ENCODE assay signal across 8 mouse cellular contexts in the genomic region with DNA sequence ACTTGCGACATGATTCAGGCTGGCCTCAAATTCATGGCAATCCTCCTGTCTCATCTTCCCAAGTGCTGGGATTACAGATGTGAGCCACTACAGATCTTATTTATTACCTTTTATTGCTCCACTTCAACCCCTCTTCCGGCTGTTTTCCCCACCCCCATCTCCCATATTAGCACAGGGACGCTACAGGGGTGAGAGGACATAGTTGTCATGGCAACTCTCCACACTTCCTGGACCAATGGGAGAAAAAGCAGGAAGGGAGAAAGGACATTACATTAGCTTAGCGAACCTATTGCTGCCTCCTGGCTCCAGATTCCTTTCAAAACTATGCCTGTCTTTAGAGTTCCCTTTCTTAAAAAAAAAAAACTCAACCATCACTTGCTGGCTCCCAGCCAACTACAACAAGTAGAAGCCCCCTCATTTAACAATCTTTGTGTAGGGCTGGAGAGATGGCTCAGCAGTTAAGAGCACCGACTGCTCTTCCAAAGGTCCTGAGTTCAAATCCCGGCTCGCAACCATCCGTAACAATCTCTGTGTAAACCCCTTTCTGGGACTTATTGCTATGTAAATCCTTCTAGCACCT. TPM values are rescaled to one million over a fixed set of nuclear protein-coding genes. Genes with fewer than 3 reads are reported as not detected.
DNase-seq lines count a peak whose midpoint lies in the region; ATAC-seq lines count a peak whose summit lies in the region.

No protein-coding gene starts in this region.

- H3K9ac ChIP-seq in heart, embryonic 16.5 days (ENCODE audit: low read length) = no peak overlapping the region
- peak overlapping the region; percentile 67 for H3K9ac ChIP-seq in hindbrain, embryonic 13.5 days
- peak overlapping the region; percentile 34; the same call in 1 of the 2 replicates for H3K9ac ChIP-seq in midbrain, embryonic 14.5 days (replicated peaks; ENCODE audit: low read length)

- ATAC-seq in heart, embryonic 16.5 days (replicated peaks; ENCODE audit: extremely low read depth, insufficient read depth, low FRiP score) = no peak
- no peak for ATAC-seq in hindbrain, embryonic 13.5 days (ENCODE audit: low FRiP score)
- no peak for ATAC-seq in midbrain, embryonic 14.5 days (ENCODE audit: low FRiP score, low TSS enrichment)

- peaks cover 5% of the 10 kb centered on the region for H3K27me3 ChIP-seq in heart, embryonic 16.5 days (ENCODE audit: control insufficient read depth, insufficient read depth, low read length)
- peaks cover 23% of the 10 kb centered on the region for H3K27me3 ChIP-seq in hindbrain, embryonic 13.5 days
- H3K27me3 ChIP-seq in midbrain, embryonic 14.5 days (ENCODE audit: control insufficient read depth, insufficient read depth, low read length) = no peaks in the 10 kb centered on the region

- peak overlapping the region; percentile 40; the same call in 1 of the 2 replicates for H3K4me3 ChIP-seq in heart, embryonic 16.5 days (ENCODE audit: low read length)
- peak overlapping the region; percentile 39 for H3K4me3 ChIP-seq in hindbrain, embryonic 13.5 days
- peak overlapping the region; percentile 30 for H3K4me3 ChIP-seq in midbrain, embryonic 14.5 days (replicated peaks; ENCODE audit: low read depth, low read length)

- H3K27ac ChIP-seq in heart, embryonic 16.5 days (ENCODE audit: low read length) = no peak overlapping the region
- 0 out of 2 replicates have a peak overlapping the region, but pooled peaks have one; percentile 12 for H3K27ac ChIP-seq in hindbrain, embryonic 13.5 days
- H3K27ac ChIP-seq in midbrain, embryonic 14.5 days (replicated peaks; ENCODE audit: low read depth, low read length) = no peak overlapping the region

- H3K36me3 ChIP-seq in heart, embryonic 16.5 days (ENCODE audit: control insufficient read depth, insufficient read depth) = no peaks in the 10 kb centered on the region
- H3K36me3 ChIP-seq in hindbrain, embryonic 13.5 days = no peaks in the 10 kb centered on the region
- no peaks in the 10 kb centered on the region for H3K36me3 ChIP-seq in midbrain, embryonic 14.5 days (ENCODE audit: control insufficient read depth, insufficient read depth, low read length)

- H3K9me3 ChIP-seq in heart, embryonic 16.5 days (replicated peaks; ENCODE audit: control insufficient read depth, low read length) = no peaks in the 10 kb centered on the region
- no peaks in the 10 kb centered on the region for H3K9me3 ChIP-seq in hindbrain, embryonic 13.5 days
- no peaks in the 10 kb centered on the region for H3K9me3 ChIP-seq in midbrain, embryonic 14.5 days (ENCODE audit: control insufficient read depth, low read length)

- 19% methylated on average over 8 of the region's 8 CpGs for WGBS in heart, embryonic 16.5 days
- WGBS in hindbrain, embryonic 13.5 days = 14% methylated on average over 8 of the region's 8 CpGs
- WGBS in midbrain, embryonic 14.5 days = 15% methylated on average over 8 of the region's 8 CpGs

- H3K4me2 ChIP-seq in heart, embryonic 16.5 days (ENCODE audit: low read depth, low read length) = peak overlapping the region; percentile 68
- H3K4me2 ChIP-seq in hindbrain, embryonic 13.5 days = peak overlapping the region; percentile 71
- H3K4me2 ChIP-seq in midbrain, embryonic 14.5 days (ENCODE audit: low read length) = peak overlapping the region; percentile 64

- peaks cover 17% of the 10 kb centered on the region for H3K4me1 ChIP-seq in heart, embryonic 16.5 days (ENCODE audit: control insufficient read depth, insufficient read depth, low read length)
- H3K4me1 ChIP-seq in hindbrain, embryonic 13.5 days (replicated peaks) = peaks cover 47% of the 10 kb centered on the region
- H3K4me1 ChIP-seq in midbrain, embryonic 14.5 days (ENCODE audit: control insufficient read depth, insufficient read depth, low read length) = peaks cover 30% of the 10 kb centered on the region

- no peak for DNase-seq in heart, postnatal 4 days
- peak; percentile 57 for DNase-seq in brain, adult 2 months (ENCODE audit: low read depth, low spot score)
- peak; percentile 73 for DNase-seq in midbrain, embryonic 14.5 days
- DNase-seq in layer of hippocampus, adult 9-11 months = no peak
- no peak for DNase-seq in urinary bladder, postnatal 36 days (ENCODE audit: low spot score in 2 of 2)
- no peak for DNase-seq in adrenal gland, postnatal 4 days (ENCODE audit: low spot score in 2 of 2)

RNA-seq across cellular contexts. Expression of gene Kcnip2, which starts 3.1 kb away (rescaled TPM):
- 16.6 and 17.9 TPM in 2 replicates for polyA plus RNA-seq in heart, embryonic 16.5 days (2015; fragmentation: Nextera tagmentation; extraction: Ambion mirVana)
- 10 to 100 TPM; 69.8 to 85.1 TPM for total RNA-seq in heart, postnatal 4 days (2021)
- polyA plus RNA-seq in hindbrain, embryonic 13.5 days (2015; fragmentation: Nextera tagmentation; extraction: Ambion mirVana) = 5.1 and 6.8 TPM in 2 replicates
- 3.9 and 5.0 TPM in 2 replicates for polyA plus RNA-seq in midbrain, embryonic 14.5 days (2014; fragmentation: Nextera tagmentation; extraction: Ambion mirVana)
- total RNA-seq in adrenal gland, postnatal 4 days (2021) = 1 to 10 TPM; 1.0 to 2.5 TPM

RNA-seq across cellular contexts. Expression of gene Mgea5, which starts 29.1 kb away (rescaled TPM):
- polyA plus RNA-seq in heart, embryonic 16.5 days (2015; fragmentation: Nextera tagmentation; extraction: Ambion mirVana) = 33.3 and 33.7 TPM in 2 replicates
- total RNA-seq in heart, postnatal 4 days (2021) = 10 to 100 TPM; 82.8 to 89.2 TPM
- 86.8 and 88.0 TPM in 2 replicates for polyA plus RNA-seq in hindbrain, embryonic 13.5 days (2015; fragmentation: Nextera tagmentation; extraction: Ambion mirVana)
- 95.8 and 118 TPM in 2 replicates for polyA plus RNA-seq in midbrain, embryonic 14.5 days (2014; fragmentation: Nextera tagmentation; extraction: Ambion mirVana)
- total RNA-seq in adrenal gland, postnatal 4 days (2021) = 100 to 1,000 TPM; 105 to 123 TPM

Comparison
In these comparisons a context has a peak if more than half of its experiments do, and no peak if none do; other contexts are left out.
1. DNase-seq: peak in brain, adult 2 months (single experiment) and midbrain, embryonic 14.5 days (single experiment); none in heart, postnatal 4 days (single experiment), layer of hippocampus, adult 9-11 months (single experiment), urinary bladder, postnatal 36 days (0 of 2) and adrenal gland, postnatal 4 days (0 of 2).
2. Peak in every context shown above with its lines, with median percentiles within 50 percentile points of each other: H3K4me2 ChIP-seq and H3K4me3 ChIP-seq.